Mouse (Mus musculus) thymus, adult 2 months (tissue): ENCODE data around the gene Kcnk3.

ENCODE experiments used
- CTCF ChIP-seq: fragments of 200-500 bp; IDR thresholded peaks from 2 replicates; pipeline ENCODE4 v1.5.1; 2012; ENCODE audit warnings: mild to moderate bottlenecking, control low read depth, low read length, moderate library complexity, borderline replicate concordance; ENCODE audit not compliant: control insufficient read depth, poor library complexity, insufficient read depth; ENCODE audit errors: extremely low read depth
- POLR2A ChIP-seq: fragments of 200-500 bp; IDR thresholded peaks from 2 replicates; pipeline ENCODE4 v1.6.1; 2012; ENCODE audit warnings: mild to moderate bottlenecking, low read length, control low read depth, moderate library complexity; ENCODE audit not compliant: control insufficient read depth, poor library complexity, insufficient read depth; ENCODE audit errors: extremely low read depth

GRCm38 (mm10) chr5:30604769-30605188 is 16.8 kb downstream of the Kcnk3 start:
- TF ChIP-seq POLR2A (no peak), CTCF (no peak)
